Mouse (Mus musculus) myocyte (in vitro differentiated cells): Measurements from ENCODE around the gene Ints4. TPM values are rescaled to one million over a fixed set of nuclear protein-coding genes. Genes with fewer than 3 reads are reported as not detected.
"Not testable (repeated sequence)": the region's sequence is repeated elsewhere in the genome, so short reads cannot be mapped to it uniquely, and the experiment has no call there.

Experiments
- H3K27me3 ChIP-seq: one replicate; pipeline ENCODE4 v1.6.1; 2011; ENCODE audit not compliant: control insufficient read depth, insufficient read depth, insufficient read length
- H3K36me3 ChIP-seq: one replicate; pipeline ENCODE4 v1.6.1; 2011; ENCODE audit not compliant: control insufficient read depth, insufficient read depth
- H3K4me2 ChIP-seq: one replicate; pipeline ENCODE4 v1.6.1; 2011; ENCODE audit warnings: low read depth, control low read depth
- H3K4me3 ChIP-seq: one replicate; pipeline ENCODE4 v1.5.1; 2011; ENCODE audit warnings: mild to moderate bottlenecking, control low read depth, moderate library complexity
- H3K79me2 ChIP-seq: one replicate; pipeline ENCODE4 v1.6.1; 2011; ENCODE audit not compliant: control insufficient read depth, insufficient read depth
- H3ac ChIP-seq: one replicate; pipeline ENCODE4 v1.6.1; 2011; ENCODE audit not compliant: control insufficient read depth, insufficient read length
- CEBPB ChIP-seq: IDR thresholded peaks from 2 replicates; pipeline ENCODE4 v1.6.1; 2011; ENCODE audit warnings: mild to moderate bottlenecking, moderate library complexity; ENCODE audit not compliant: poor library complexity, insufficient read depth, severe bottlenecking
- E2F4 ChIP-seq: IDR thresholded peaks from one replicate; pipeline ENCODE4 v1.6.1; 2011; ENCODE audit warnings: mild to moderate bottlenecking, control low read depth, moderate library complexity; ENCODE audit not compliant: insufficient read depth
- MYOD1 ChIP-seq, 3 experiments: IDR thresholded peaks; one replicate each; pipeline ENCODE4 v1.6.1; 2011; ENCODE audit warnings: control low read depth in 2 of 3, low read depth in 2 of 3, mild to moderate bottlenecking in 2 of 3, moderate library complexity in 1 of 3; ENCODE audit not compliant: insufficient read length in 2 of 3, control insufficient read depth in 1 of 3
- MYOG ChIP-seq, 3 experiments: IDR thresholded peaks; one replicate each; pipeline ENCODE4 v1.6.1; 2011; ENCODE audit warnings: control low read depth in 2 of 3, low read depth in 2 of 3, mild to moderate bottlenecking in 2 of 3; ENCODE audit not compliant: insufficient read length in 2 of 3, control insufficient read depth in 1 of 3, insufficient read depth in 1 of 3
- POLR2A ChIP-seq: IDR thresholded peaks from one replicate; pipeline ENCODE4 v1.6.1; 2011; ENCODE audit warnings: low read depth, mild to moderate bottlenecking, control low read depth, moderate library complexity; ENCODE audit not compliant: insufficient read length
- REST ChIP-seq: IDR thresholded peaks from one replicate; pipeline ENCODE4 v1.6.1; 2011; ENCODE audit warnings: mild to moderate bottlenecking, control low read depth, moderate library complexity; ENCODE audit not compliant: insufficient read depth, insufficient read length
- SRF ChIP-seq: IDR thresholded peaks from one replicate; pipeline ENCODE4 v1.6.1; 2011; ENCODE audit warnings: low read depth; ENCODE audit not compliant: control insufficient read depth, insufficient read length
- TCF12 ChIP-seq: IDR thresholded peaks from one replicate; pipeline ENCODE4 v1.6.1; 2011; ENCODE audit warnings: mild to moderate bottlenecking, control low read depth; ENCODE audit not compliant: poor library complexity, insufficient read depth, severe bottlenecking
- USF1 ChIP-seq: IDR thresholded peaks from one replicate; pipeline ENCODE4 v1.6.1; 2011; ENCODE audit warnings: low read depth, mild to moderate bottlenecking, control low read depth, moderate library complexity
- polyA plus RNA-seq: library from polyadenylated mRNA; unstranded; fragments of >200 nt; fragmentation: generic; extraction: Trizol; gene quantifications from one replicate; pipeline ENCODE4 v1.2.1, GENCODE M21; 2012; ENCODE audit warnings: missing spikeins

Gene Ints4
- polyA plus RNA-seq: 24.9 TPM

DNA sequence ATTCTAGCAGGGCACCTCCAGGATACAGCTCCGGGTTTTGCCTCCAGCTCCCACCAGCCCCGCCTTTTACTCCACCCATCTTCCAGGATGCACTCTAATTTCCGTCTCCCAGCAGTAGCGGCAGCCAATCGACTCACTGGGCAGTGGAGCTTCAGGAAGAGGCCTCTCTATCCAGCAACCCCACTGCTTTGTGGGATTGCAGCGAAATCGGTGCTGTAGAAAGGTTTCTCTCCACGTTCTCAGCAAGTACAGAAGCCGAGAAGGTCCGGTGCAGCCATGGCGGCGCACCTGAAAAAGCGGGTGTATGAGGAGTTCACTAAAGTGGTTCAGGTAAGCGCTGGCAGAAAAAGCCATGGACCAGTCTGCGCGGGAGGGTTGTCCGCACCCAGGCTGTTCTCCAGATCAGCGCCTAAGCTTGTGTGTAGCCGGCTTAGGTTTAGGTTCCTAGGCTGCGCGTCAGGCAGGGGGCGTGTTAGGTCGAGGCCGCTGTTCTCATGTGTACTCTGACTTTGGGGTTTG, at the start of gene Ints4:
Gene Ints4, plus strand, starts transcription at position 136 of the 519 bp plus-strand sequence.
- Histone ChIP-seq H3K4me2 (peak within 1 kb of the TSS; percentile 95), H3K27me3 (no peaks in the 10 kb centered on the region)

DNA sequence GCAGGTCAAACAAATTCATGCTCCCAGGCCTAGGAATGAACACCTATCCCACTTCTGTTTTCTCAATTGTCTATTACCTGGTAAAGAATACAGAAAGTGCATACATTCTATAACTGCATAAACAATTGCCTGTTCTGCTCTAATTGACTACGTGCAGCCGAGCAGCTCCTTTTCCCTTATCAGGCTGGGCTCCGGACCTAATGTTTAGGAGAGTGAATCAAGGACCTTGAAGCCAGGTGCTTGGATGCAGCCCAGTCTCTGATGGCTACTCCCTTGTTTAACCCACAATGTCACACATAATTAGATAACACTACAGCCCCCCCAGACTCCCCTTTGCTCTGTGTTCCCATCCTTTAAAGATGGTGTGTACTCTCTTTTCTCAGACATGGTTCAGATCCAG, 47.2 kb upstream of the Ints4 start:
- not testable (repeated sequence) for H3K36me3 ChIP-seq, H3K79me2 ChIP-seq, H3K27me3 ChIP-seq, H3ac ChIP-seq, H3K4me3 ChIP-seq, H3K4me2 ChIP-seq

More for the DNA sequence above, at the start of gene Ints4:
- peaks cover 15% of the 10 kb centered on the region for H3K79me2 ChIP-seq
- H3K4me3 ChIP-seq: peak within 1 kb of the TSS; percentile 38
- peaks cover 4% of the 10 kb centered on the region for H3K36me3 ChIP-seq
- no peak within 1 kb of the TSS for H3ac ChIP-seq
- TF ChIP-seq MYOG (IDR thresholded peaks at IDR 0.05; ENCODE audit: control insufficient read depth in 1 of 3, insufficient read depth in 1 of 3, insufficient read length in 2 of 3, low read depth in 2 of 3) (no peak), POLR2A (peak; percentile 41)

DNA sequence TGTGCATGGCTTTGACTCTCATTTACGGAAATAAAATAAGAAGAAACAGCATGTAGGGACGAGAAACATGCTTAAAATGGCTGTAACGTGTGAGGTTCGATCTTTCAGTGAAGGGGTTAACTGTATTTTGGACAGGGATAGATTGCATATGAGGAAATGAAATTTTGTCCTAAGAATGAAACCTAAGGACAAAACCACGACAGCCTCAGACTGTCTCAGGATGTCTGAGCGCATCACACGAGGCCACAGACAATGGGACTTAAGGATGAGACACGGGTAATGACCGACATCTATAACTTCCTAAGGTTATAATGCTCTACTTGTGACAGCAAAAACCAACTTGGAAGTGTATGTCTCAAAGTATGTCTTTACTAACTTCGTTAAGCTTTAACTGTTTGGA, 46.2 kb upstream of the Ints4 start:
- no peak overlapping the region for H3K4me2 ChIP-seq
- no peaks in the 10 kb centered on the region for H3K27me3 ChIP-seq
- H3K36me3 ChIP-seq: no peaks in the 10 kb centered on the region
- no peak overlapping the region for H3ac ChIP-seq
- no peak overlapping the region for H3K4me3 ChIP-seq
- no peaks in the 10 kb centered on the region for H3K79me2 ChIP-seq
- no peak for TF ChIP-seq E2F4
- TF ChIP-seq USF1: no peak
- TF ChIP-seq MYOG (IDR thresholded peaks at IDR 0.05; ENCODE audit: control insufficient read depth in 1 of 3, insufficient read depth in 1 of 3, insufficient read length in 2 of 3, low read depth in 2 of 3): no peak

DNA sequence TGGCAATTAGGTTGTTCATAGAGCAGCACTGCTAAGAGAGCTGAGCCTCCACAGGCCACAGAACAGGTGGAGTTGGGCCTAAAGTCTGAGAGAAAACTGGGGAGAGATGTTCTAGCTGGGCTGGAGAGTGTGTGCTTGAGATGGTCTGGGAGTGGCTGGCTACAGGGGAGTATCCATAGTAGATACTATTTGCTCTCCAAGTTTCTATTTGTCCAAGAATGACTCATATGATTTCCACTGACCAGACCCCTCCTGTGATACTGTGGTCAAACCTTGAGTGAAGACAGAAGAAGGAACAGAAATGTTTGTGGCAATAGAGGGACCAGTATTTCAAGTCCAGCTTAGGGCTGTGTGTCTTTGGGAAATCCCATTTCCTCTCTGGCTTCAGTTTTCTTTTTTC, 41.8 kb upstream of the Ints4 start:
- Histone ChIP-seq H3K79me2 (no peaks in the 10 kb centered on the region), H3K36me3 (no peaks in the 10 kb centered on the region), H3K27me3 (no peaks in the 10 kb centered on the region), H3K4me2 (no peak overlapping the region), H3K4me3 (no peak overlapping the region), H3ac (no peak overlapping the region)
- no peak for TF ChIP-seq REST

DNA sequence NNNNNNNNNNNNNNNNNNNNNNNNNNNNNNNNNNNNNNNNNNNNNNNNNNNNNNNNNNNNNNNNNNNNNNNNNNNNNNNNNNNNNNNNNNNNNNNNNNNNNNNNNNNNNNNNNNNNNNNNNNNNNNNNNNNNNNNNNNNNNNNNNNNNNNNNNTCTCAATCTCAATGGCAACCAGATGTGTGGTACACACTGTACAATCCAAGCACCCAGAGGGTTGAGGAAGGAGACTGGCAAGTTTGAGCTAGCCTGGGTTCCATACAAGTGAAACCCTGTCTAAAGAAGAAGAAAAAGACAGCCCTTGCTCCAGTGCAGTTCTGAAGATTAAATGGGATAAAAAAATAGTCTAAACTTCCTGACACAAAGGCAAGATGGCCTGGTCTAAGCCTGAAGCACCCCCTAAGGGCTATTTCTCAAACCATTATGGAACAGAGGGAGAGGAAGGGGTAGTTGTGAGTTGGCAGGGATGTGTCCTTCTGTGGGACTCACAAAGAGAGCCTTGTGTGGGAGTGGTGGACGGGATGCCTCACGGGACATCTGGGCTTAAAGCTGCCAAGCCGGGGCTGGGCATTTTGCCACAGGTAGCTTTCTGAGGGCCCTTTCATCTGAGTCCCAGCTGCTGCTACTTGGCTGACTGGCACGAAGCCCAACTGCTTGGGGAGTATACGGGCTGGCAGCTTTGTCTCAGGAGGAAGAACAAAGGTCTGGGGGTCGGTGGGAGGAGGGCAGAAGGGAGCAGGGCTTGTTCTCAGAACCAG, 34.4 kb upstream of the Ints4 start:
- H3K4me3 ChIP-seq: no peak overlapping the region
- TF ChIP-seq TCF12 (peak; percentile 13), MYOG (IDR thresholded peaks at IDR 0.05; ENCODE audit: control insufficient read depth in 1 of 3, insufficient read depth in 1 of 3, insufficient read length in 2 of 3, low read depth in 2 of 3) (peak in 1 of 3 experiments; percentile 80), CEBPB (no peak), MYOD1 (IDR thresholded peaks at IDR 0.05; ENCODE audit: control insufficient read depth in 1 of 3, insufficient read length in 2 of 3, low read depth in 2 of 3) (peak in 2 of 3 experiments; percentile 54 to 75)
- peak overlapping the region; percentile 49 for H3K4me2 ChIP-seq

DNA sequence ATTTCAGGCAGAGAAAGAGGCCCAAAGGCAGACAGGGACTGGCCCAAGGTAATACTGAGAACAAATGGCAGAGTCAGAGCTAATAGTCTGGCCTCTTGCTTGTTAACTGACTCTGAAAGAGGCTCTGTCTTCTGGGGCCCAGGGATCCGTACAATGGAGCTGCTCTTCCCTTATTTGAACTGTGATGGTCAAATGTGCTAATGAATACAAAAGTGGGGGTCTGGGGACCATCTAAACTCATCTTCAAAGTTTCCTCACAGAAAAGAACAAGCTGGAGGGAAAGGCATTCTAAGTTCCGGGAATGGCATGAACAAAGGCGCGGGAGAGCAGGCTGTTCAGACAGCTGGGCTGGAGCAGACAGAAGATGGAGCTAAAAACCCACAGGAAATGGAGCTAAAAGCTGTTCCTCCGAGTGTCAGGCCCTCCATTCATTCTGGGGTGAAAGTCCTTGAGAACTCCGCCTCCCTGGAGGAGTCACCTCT, 33.7 kb upstream of the Ints4 start:
- Histone ChIP-seq H3K4me2 (peak overlapping the region; percentile 49), H3K36me3 (no peaks in the 10 kb centered on the region), H3ac (no peak overlapping the region), H3K27me3 (no peaks in the 10 kb centered on the region), H3K4me3 (no peak overlapping the region), H3K79me2 (no peaks in the 10 kb centered on the region)
- TF ChIP-seq POLR2A (no peak), E2F4 (no peak), SRF (no peak), REST (no peak)

More for the DNA sequence above, 34.4 kb upstream of the Ints4 start:
- Histone ChIP-seq H3K27me3 (no peaks in the 10 kb centered on the region), H3K36me3 (no peaks in the 10 kb centered on the region), H3ac (no peak overlapping the region), H3K79me2 (no peaks in the 10 kb centered on the region)

DNA sequence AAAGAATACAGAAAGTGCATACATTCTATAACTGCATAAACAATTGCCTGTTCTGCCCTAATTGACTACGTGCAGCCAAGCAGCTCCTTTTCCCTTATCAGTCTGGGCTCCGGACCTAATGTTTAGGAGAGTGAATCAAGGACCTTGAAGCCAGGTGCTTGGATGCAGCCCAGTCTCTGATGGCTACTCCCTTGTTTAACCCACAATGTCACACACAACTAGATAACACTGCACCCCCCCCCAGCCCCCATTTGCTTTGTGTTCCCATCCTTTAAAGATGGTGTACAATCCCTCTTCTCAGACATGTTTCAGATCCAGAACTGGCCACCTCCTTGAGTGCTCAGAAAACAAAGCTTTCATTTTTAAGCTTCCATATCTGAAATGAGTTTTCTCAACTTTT, 29.7 kb upstream of the Ints4 start, which contains the start of gene Kctd14:
Gene Kctd14, plus strand, starts transcription at position 301 of the 400 bp plus-strand sequence.
- not testable (repeated sequence) for H3K4me3 ChIP-seq, H3K36me3 ChIP-seq, H3ac ChIP-seq, H3K4me2 ChIP-seq, H3K79me2 ChIP-seq, H3K27me3 ChIP-seq
